Mouse (Mus musculus) megakaryocyte, embryonic 14.5 days (primary cell): ENCODE data around the gene Fbxo21.

Experiments
- FLI1 ChIP-seq: IDR thresholded peaks from 2 replicates; pipeline ENCODE4 v1.6.1; 2012; ENCODE audit warnings: low read length, inconsistent platforms, mixed read lengths
- GATA1 ChIP-seq: IDR thresholded peaks from 3 replicates; pipeline ENCODE4 v1.6.1; 2012; ENCODE audit warnings: mixed read lengths, low read length, inconsistent platforms, borderline replicate concordance

- TF ChIP-seq GATA1 = no peak
- TF ChIP-seq FLI1 = no peak
Measured at GRCm38 (mm10) chr5:117993550-117993949, 17.0 kb downstream of the Fbxo21 start.
